Mouse (Mus musculus) cerebellum, adult 2 months (tissue): ENCODE results near the gene Cep152. TPM values are rescaled to one million over a fixed set of nuclear protein-coding genes. Genes with fewer than 3 reads are reported as not detected.

Experiments
- DNase-seq, 2 experiments: peaks; one replicate each; pipeline ENCODE4 v3.0.0; 2021
- H3K27ac ChIP-seq: fragments of 200-500 bp; 2 replicates; pipeline ENCODE4 v1.5.1; 2012; ENCODE audit warnings: low read length, control low read depth, inconsistent platforms; ENCODE audit not compliant: insufficient read depth
- H3K27me3 ChIP-seq: fragments of 200-500 bp; 2 replicates; pipeline ENCODE4 v1.6.1; 2012; ENCODE audit warnings: inconsistent platforms, mild to moderate bottlenecking, low read length, moderate library complexity; ENCODE audit not compliant: control insufficient read depth, insufficient read depth
- H3K4me1 ChIP-seq: fragments of 200-500 bp; 2 replicates; pipeline ENCODE4 v1.6.1; 2011; ENCODE audit warnings: low read length; ENCODE audit not compliant: control insufficient read depth, insufficient read depth
- H3K4me3 ChIP-seq: fragments of 200-500 bp; replicated peaks from 2 replicates; pipeline ENCODE3; 2011; ENCODE audit warnings: mild to moderate bottlenecking, low read depth, low read length, control low read depth; ENCODE audit not compliant: insufficient read depth
- CTCF ChIP-seq: fragments of 200-500 bp; IDR thresholded peaks from 2 replicates; pipeline ENCODE4 v1.5.1; 2011; ENCODE audit warnings: low read depth, mild to moderate bottlenecking, control low read depth, low read length, moderate library complexity, borderline replicate concordance; ENCODE audit not compliant: insufficient read depth
- POLR2A ChIP-seq: fragments of 200-500 bp; IDR thresholded peaks from 2 replicates; pipeline ENCODE4 v1.6.1; 2011; ENCODE audit warnings: low read length, control low read depth, borderline replicate concordance; ENCODE audit not compliant: insufficient read depth
- WGBS: fragments of 180-500 bp; shearing (Covaris S2); methylation state at CpG from one replicate; pipeline ENCODE4 v1.1.7; 2018; 5-methylcytosine and 5-hydroxymethylcytosine counted together
- polyA plus RNA-seq: library from polyadenylated mRNA; depleted of rRNA; stranded (reverse); fragments of >200 nt; gene quantifications from 2 replicates; pipeline ENCODE4 v1.2.3, GENCODE M21; 2012

Cep152 gene
- polyA plus RNA-seq, 1 experiment: 3.2 TPM

DNA sequence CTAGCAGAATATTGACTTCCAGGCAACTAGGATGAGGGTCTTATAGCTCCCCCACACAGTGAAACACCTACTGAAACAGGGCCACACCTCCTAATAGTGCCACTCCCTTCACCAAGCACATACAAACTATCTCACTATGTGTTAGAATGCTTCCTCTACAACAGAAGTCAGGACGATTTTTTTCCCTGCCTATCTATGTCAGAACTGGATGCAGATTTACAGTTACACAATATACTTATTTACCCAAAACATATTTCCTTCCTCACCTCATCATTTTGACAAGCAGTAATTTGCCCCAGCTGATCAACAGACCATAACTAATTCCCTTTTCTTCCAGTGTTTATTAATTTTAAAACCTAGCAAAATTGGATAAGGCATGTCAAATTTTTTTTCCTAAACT is 81.3 kb downstream of the Cep152 start:
- TF ChIP-seq POLR2A (no peak), CTCF (no peak)
- no peak overlapping the region for H3K4me3 ChIP-seq
- no peaks in the 10 kb centered on the region; the same call in 1 of the 2 replicates for H3K27me3 ChIP-seq
- no peak for DNase-seq
- no peak overlapping the region for H3K27ac ChIP-seq
- 63% methylated on average over 1 of the region's 1 CpGs for WGBS
- no peaks in the 10 kb centered on the region for H3K4me1 ChIP-seq

DNA sequence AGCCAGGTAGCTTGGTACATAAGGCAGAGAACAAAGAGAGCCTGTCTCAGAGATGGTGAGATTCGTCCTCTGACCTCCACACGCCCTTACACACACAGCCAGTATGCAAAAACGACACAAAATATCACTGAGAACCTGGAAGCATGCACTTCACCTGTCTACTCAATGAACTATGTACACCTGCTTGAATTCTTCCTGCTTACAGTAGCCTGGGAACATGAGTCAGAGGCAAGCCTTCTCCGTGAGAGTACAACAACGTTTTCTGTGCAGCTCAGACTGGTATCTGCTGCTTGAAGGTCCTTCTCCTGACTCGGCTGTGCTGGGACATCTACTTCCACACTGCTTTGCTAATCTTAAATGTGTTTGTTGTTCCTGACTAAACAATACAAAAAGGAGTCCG is 83.5 kb downstream of the Cep152 start:
- Histone ChIP-seq H3K4me3 (no peak overlapping the region), H3K27ac (no peak overlapping the region), H3K27me3 (no peaks in the 10 kb centered on the region; the same call in 1 of the 2 replicates), H3K4me1 (no peaks in the 10 kb centered on the region)
- TF ChIP-seq POLR2A: no peak
- no peak for TF ChIP-seq CTCF
- no peak for DNase-seq
- WGBS: 84% methylated on average over 7 of the region's 7 CpGs

DNA sequence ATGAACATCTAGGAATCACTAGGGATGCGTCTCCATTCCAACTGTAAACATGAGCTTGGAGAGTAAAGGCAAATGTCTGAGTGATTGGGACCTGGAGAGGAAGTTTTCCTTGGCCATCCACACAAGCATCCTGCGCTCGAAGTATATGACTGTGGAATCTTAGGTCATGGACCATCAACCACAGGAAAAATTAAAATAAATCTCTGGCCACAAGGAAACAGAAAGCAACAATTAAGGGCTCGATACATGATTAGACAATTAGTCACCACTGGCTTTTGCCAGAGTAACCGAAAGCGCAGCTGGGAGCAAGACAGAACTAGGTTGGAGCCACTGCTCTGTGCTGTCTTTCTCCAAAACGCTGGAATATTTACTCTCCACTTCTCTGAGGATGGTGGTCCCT is 84.3 kb downstream of the Cep152 start:
- Histone ChIP-seq H3K4me1 (no peaks in the 10 kb centered on the region), H3K4me3 (no peak overlapping the region), H3K27ac (no peak overlapping the region), H3K27me3 (no peaks in the 10 kb centered on the region; the same call in 1 of the 2 replicates)
- 88% methylated on average over 7 of the region's 7 CpGs for WGBS
- TF ChIP-seq POLR2A (no peak), CTCF (no peak)
- no peak for DNase-seq

DNA sequence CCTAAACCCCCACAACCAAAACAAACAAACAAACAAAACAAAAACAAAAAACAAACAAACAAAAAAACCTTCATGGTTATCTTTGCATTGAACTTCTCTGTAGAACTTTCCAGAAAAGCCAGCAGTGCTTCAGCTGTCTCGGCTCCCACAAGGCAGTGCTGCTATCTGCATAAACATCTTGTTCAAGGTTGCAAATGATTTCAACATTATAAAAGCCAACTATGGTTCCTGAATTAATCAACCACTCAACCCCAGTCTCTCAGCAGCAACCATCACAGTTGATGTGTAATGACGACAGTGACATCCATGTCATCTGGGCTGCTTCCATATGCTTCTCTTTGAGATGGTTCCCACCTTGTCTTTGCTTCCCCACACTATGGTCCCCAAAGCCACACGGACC is 85.3 kb downstream of the Cep152 start:
- H3K27me3 ChIP-seq: no peaks in the 10 kb centered on the region; the same call in 1 of the 2 replicates
- DNase-seq: no peak
- H3K4me1 ChIP-seq: no peaks in the 10 kb centered on the region
- H3K27ac ChIP-seq: no peak overlapping the region
- TF ChIP-seq CTCF (no peak), POLR2A (no peak)
- 76% methylated on average over 3 of the region's 3 CpGs for WGBS
- H3K4me3 ChIP-seq: no peak overlapping the region

DNA sequence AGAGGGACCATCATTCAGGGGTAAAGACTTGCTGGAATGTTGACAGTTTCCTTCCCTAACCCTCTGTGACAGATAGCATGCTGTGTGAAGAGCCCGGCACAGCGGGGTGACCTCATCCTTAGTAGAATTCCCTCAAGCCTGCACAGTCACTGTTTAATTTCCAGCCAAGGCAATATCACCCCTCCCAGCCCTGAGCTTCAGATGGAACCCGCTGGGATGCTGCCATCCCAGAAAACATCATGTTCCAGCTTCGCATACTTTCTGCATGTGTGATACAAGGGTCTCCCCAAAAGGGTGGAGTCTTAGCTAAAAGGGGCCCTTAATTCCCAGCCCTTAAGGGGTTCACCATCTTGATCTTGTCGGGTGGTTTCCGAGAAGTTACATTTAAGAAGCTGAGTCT is 94.2 kb downstream of the Cep152 start:
- TF ChIP-seq POLR2A: no peak
- no peak for TF ChIP-seq CTCF
- DNase-seq: no peak
- 40% methylated on average over 6 of the region's 6 CpGs for WGBS
- no peak overlapping the region for H3K27ac ChIP-seq
- H3K4me3 ChIP-seq: no peak overlapping the region
- no peaks in the 10 kb centered on the region for H3K27me3 ChIP-seq
- H3K4me1 ChIP-seq: no peaks in the 10 kb centered on the region

DNA sequence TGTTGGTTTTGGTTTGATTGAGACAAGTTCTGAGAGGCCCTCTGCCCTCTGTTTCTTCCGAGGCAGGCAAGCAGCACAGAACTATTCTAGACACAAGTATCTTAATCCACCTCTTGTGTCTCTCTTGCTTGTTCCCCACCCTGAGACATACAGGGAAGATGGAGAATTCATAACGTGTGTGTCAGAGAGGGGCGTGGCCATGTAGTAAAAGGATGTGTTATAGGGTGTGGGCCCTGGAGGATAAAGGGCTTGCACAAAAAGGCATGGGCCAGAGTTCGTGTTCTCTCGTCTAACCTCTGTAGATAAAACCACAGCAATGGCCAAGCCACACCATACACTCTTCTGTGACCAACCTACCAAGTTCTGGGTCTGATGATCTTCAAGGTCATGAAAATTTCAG is 98.3 kb downstream of the Cep152 start:
- no peaks in the 10 kb centered on the region for H3K4me1 ChIP-seq
- no peaks in the 10 kb centered on the region for H3K27me3 ChIP-seq
- no peak overlapping the region for H3K4me3 ChIP-seq
- WGBS: 87% methylated on average over 5 of the region's 5 CpGs
- no peak for DNase-seq
- TF ChIP-seq POLR2A (no peak), CTCF (no peak)
- H3K27ac ChIP-seq: no peak overlapping the region

DNA sequence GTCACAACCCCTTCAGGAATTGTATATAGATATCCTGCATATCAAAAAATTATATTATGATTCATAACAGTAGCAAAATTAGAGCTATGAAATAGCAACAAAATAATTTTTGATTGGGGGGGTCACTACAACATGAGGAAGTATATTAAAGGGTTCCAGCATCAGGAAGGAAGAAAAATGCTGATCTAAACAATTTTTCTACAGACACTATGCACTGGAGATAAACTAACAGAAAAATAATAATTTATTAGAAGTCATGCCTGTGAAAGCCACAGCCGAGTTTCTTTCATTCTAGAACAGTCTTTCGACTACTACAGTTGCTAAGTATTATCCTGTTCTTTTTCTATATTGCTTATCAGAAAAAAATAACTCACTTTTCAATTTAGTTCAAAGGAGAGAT is 99.4 kb downstream of the Cep152 start:
- 85% methylated on average over 2 of the region's 2 CpGs for WGBS
- DNase-seq: no peak
- TF ChIP-seq CTCF (no peak), POLR2A (no peak)
- Histone ChIP-seq H3K4me1 (no peaks in the 10 kb centered on the region), H3K4me3 (no peak overlapping the region), H3K27ac (no peak overlapping the region), H3K27me3 (no peaks in the 10 kb centered on the region)

DNA sequence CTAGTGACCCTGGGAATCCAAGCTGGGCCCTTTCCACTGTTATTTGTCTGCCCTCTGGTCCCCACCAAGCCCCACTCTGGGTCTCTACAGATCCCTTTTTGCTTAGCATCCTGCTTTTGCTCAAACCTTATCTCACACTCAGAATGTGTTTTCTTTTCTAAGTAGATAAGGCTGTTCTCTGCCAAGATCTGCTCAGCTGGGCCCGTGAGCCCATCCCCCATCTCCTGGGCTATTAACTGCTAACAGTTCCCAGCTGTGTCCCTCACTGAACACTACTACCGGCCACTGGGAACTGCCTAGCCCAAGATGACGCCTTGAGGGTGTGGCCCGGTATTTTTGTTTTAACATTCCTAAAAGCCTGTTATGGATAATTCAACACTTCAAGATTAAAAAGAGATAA is 108.3 kb downstream of the Cep152 start:
- no peak overlapping the region for H3K4me3 ChIP-seq
- WGBS: 48% methylated on average over 4 of the region's 4 CpGs
- TF ChIP-seq CTCF (no peak), POLR2A (no peak)
- no peak overlapping the region for H3K27ac ChIP-seq
- DNase-seq: no peak
- H3K4me1 ChIP-seq: no peaks in the 10 kb centered on the region
- no peaks in the 10 kb centered on the region; the same call in 1 of the 2 replicates for H3K27me3 ChIP-seq
